Mouse (Mus musculus) limb, embryonic 15.5 days (tissue): ENCODE results near the gene Dnajc2. TPM values are rescaled to one million over a fixed set of nuclear protein-coding genes. Genes with fewer than 3 reads are reported as not detected.
"Not testable (repeated sequence)": the region's sequence is repeated elsewhere in the genome, so short reads cannot be mapped to it uniquely, and the experiment has no call there.

ENCODE experiments used
- ATAC-seq: fragments of 200-750 bp; cut with Nextera tagmentation; 2 replicates; pipeline ENCODE4 v1.8.0; 2017; ENCODE audit warnings: low read depth, moderate TSS enrichment; ENCODE audit not compliant: insufficient number of reproducible peaks, low FRiP score, low TSS enrichment
- H3K27ac ChIP-seq: fragments of 300-500 bp; sonication (generic); 2 replicates; pipeline ENCODE4 v1.5.1; 2015; ENCODE audit warnings: moderate library complexity, mild to moderate bottlenecking, inconsistent platforms
- H3K27me3 ChIP-seq: fragments of 300-500 bp; sonication (generic); 2 replicates; pipeline ENCODE4 v1.6.1; 2015; ENCODE audit warnings: inconsistent platforms
- H3K36me3 ChIP-seq: fragments of 300-500 bp; sonication (generic); 2 replicates; pipeline ENCODE4 v1.6.1; 2015; ENCODE audit warnings: inconsistent platforms
- H3K4me1 ChIP-seq: fragments of 300-500 bp; sonication (generic); 2 replicates; pipeline ENCODE4 v1.6.1; 2015; ENCODE audit warnings: inconsistent platforms
- H3K4me2 ChIP-seq: fragments of 300-500 bp; sonication (generic); 2 replicates; pipeline ENCODE4 v1.6.1; 2015; ENCODE audit warnings: mild to moderate bottlenecking, inconsistent platforms
- H3K4me3 ChIP-seq: fragments of 300-500 bp; sonication (generic); 2 replicates; pipeline ENCODE4 v1.5.1; 2015; ENCODE audit warnings: mild to moderate bottlenecking, inconsistent platforms
- H3K9ac ChIP-seq: fragments of 300-500 bp; sonication (generic); 2 replicates; pipeline ENCODE4 v1.6.1; 2015; ENCODE audit warnings: inconsistent platforms
- H3K9me3 ChIP-seq: fragments of 300-500 bp; sonication (generic); 2 replicates; pipeline ENCODE4 v1.6.1; 2016; ENCODE audit warnings: inconsistent platforms
- WGBS: fragments of 180-500 bp; shearing (Covaris S2); methylation state at CpG from one replicate; pipeline ENCODE4 v1.1.7; 2015; 5-methylcytosine and 5-hydroxymethylcytosine counted together
- polyA plus RNA-seq: library from polyadenylated mRNA; unstranded; fragments of >200 nt; fragmentation: Nextera tagmentation; extraction: Ambion mirVana; gene quantifications from 2 replicates; pipeline ENCODE4 v1.2.1, GENCODE M21; 2015

Dnajc2 gene
- polyA plus RNA-seq, 1 experiment from 2014 or later: 52.1 TPM

DNA sequence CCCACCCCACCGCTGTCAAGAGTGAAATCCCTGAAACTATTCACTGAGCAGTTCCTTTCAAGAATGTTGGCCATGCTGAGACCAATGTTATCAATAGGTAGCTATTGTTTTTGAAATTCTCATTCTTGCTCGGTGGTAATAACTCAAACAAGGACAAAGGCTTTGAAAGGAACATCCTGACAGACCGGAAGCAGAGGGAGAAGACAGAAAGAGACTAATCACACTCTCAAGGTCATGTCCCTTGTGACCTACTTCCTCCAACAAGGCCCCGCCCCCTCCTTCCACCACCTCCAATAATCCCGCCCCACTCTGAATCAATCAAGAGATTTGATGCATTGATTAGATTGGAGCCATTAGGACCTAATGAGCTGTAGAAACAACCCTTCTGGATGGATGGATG, 66.5 kb downstream of the Dnajc2 start:
- WGBS: 87% methylated on average over 5 of the region's 5 CpGs
- Histone ChIP-seq H3K4me3 (no peak overlapping the region), H3K4me1 (no peaks in the 10 kb centered on the region), H3K27me3 (no peaks in the 10 kb centered on the region), H3K9me3 (no peaks in the 10 kb centered on the region), H3K36me3 (no peaks in the 10 kb centered on the region), H3K9ac (no peak overlapping the region), H3K27ac (no peak overlapping the region), H3K4me2 (no peak overlapping the region)
- ATAC-seq: no peak

DNA sequence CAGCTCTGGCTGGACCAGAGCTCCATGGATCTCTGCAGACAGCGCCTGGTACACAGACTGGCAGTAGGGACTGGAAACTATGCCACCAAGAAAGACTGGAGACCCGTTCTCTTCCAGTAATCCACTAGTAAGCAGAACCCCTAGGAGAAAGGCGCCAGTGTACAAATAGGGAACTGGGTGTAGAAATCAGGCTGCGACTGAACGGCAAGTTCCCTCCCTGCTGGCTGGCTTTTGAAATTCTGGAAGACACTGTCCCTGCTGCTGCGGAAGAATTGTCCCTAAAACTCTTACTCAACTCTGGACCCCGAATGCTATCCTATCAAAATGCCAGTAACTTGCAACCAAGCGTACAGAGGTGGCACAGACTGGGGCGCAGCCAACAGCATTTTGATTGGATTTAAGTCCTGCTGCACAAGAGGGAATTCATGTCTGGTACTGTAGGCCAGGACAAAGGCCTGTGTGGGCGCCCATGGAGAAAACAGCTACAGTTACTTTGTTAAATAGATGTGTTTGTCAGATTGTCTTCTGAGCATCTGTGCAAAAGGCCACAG, 67.8 kb downstream of the Dnajc2 start:
- Histone ChIP-seq H3K36me3 (no peaks in the 10 kb centered on the region), H3K27me3 (no peaks in the 10 kb centered on the region), H3K4me2 (no peak overlapping the region), H3K4me1 (no peaks in the 10 kb centered on the region), H3K9me3 (no peaks in the 10 kb centered on the region), H3K27ac (no peak overlapping the region), H3K9ac (no peak overlapping the region), H3K4me3 (no peak overlapping the region)
- 85% methylated on average over 10 of the region's 10 CpGs for WGBS
- no peak for ATAC-seq

- H3K36me3 ChIP-seq: no peaks in the 10 kb centered on the region
- H3K27ac ChIP-seq: no peak overlapping the region
- H3K9ac ChIP-seq: no peak overlapping the region
- H3K4me2 ChIP-seq: no peak overlapping the region
- H3K4me3 ChIP-seq: no peak overlapping the region
- H3K9me3 ChIP-seq: no peaks in the 10 kb centered on the region
- no peaks in the 10 kb centered on the region for H3K27me3 ChIP-seq
- ATAC-seq: no peak
- no peaks in the 10 kb centered on the region for H3K4me1 ChIP-seq
- 95% methylated on average over 4 of the region's 4 CpGs for WGBS
Observed at GRCm38 (mm10) chr5:21714447-21714846, 70.6 kb downstream of the Dnajc2 start.

DNA sequence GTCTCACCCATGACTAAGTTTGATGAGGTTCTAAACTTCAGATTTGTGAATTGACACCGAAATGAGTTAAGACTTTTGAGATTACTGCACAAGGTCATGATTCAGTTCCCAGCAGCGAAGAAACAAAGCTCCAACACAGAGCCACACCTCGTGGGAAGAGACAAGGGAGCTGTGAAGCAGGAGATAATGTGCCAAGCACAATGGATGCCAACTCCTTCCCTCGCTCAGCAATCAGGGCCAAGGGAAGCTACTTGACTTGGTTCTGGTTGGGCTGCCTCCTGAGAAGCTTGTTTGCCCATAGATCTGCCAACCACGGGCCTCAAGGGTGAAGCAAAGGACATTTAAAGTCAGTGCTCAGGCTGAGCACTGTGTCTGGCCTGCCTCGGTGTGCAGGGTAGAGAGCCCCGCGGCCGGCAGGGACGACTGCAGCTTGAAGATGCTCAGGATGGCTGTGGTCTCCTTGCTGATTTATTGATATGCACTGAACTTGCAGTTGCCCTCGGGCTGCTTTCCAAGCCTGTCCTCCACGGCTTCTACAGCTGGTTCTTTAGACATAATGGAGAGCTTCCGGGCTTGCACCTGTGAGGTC, 72.8 kb downstream of the Dnajc2 start:
- WGBS: 57% methylated on average over 13 of the region's 13 CpGs
- no peak for ATAC-seq

GRCm38 (mm10) chr5:21708011-21708410, 77.0 kb downstream of the Dnajc2 start:
- not testable (repeated sequence) for H3K27me3 ChIP-seq, ATAC-seq
- 84% methylated on average over 8 of the region's 8 CpGs for WGBS

More for the DNA sequence above, 72.8 kb downstream of the Dnajc2 start:
- no peaks in the 10 kb centered on the region for H3K4me1 ChIP-seq
- no peaks in the 10 kb centered on the region for H3K9me3 ChIP-seq
- H3K27me3 ChIP-seq: no peaks in the 10 kb centered on the region
- no peak overlapping the region for H3K4me2 ChIP-seq
- no peak overlapping the region for H3K9ac ChIP-seq
- no peak overlapping the region for H3K27ac ChIP-seq
- H3K36me3 ChIP-seq: no peaks in the 10 kb centered on the region
- H3K4me3 ChIP-seq: no peak overlapping the region

More at GRCm38 (mm10) chr5:21708011-21708410, 77.0 kb downstream of the Dnajc2 start:
- not testable (repeated sequence) for H3K9ac ChIP-seq, H3K4me2 ChIP-seq, H3K9me3 ChIP-seq, H3K4me1 ChIP-seq, H3K36me3 ChIP-seq, H3K27ac ChIP-seq, H3K4me3 ChIP-seq

Other genes starting within 250 kb of the Dnajc2 start
- 106 and 121 TPM in 2 replicates for gene Lrrc17, start 241.7 kb downstream of the Dnajc2 start, polyA plus RNA-seq
- 0.27 TPM in 1 of 2 replicates, not detected in the other for gene Fbxl13, start 139.6 kb downstream of the Dnajc2 start, polyA plus RNA-seq
- 27.5 and 35.7 TPM in 2 replicates for gene Armc10, start 139.4 kb downstream of the Dnajc2 start, polyA plus RNA-seq
- 1.8 and 2.0 TPM in 2 replicates for gene Napepld, start 83.9 kb downstream of the Dnajc2 start, polyA plus RNA-seq
- gene Pmpcb, start 48.1 kb downstream of the Dnajc2 start, polyA plus RNA-seq: 67.7 and 80.0 TPM in 2 replicates
- gene Psmc2, start within 50 bp of the Dnajc2 start, polyA plus RNA-seq: 170 and 174 TPM in 2 replicates
- gene Slc26a5, start 80.4 kb upstream of the Dnajc2 start, polyA plus RNA-seq: 0.06 TPM in 1 of 2 replicates, not detected in the other